Mouse (Mus musculus) heart, adult 2 months (tissue): Measurements from ENCODE around the gene Maml2. TPM values are rescaled to one million over a fixed set of nuclear protein-coding genes. Genes with fewer than 3 reads are reported as not detected.
A peak's percentile ranks its signal among the peaks of the same experiment; 100 is the strongest.

Experiments
- DNase-seq, 2 experiments: peaks; one replicate each; pipeline ENCODE4 v3.0.0; 2021
- H3K27ac ChIP-seq: fragments of 200-600 bp; 2 replicates; pipeline ENCODE4 v1.8.1; 2022
- H3K27me3 ChIP-seq: fragments of 200-500 bp; 2 replicates; pipeline ENCODE4 v1.6.1; 2012; ENCODE audit warnings: mild to moderate bottlenecking, low read length, inconsistent platforms, mixed read lengths; ENCODE audit not compliant: control insufficient read depth, insufficient read depth
- H3K36me3 ChIP-seq: fragments of 200-500 bp; 2 replicates; pipeline ENCODE4 v1.6.1; 2012; ENCODE audit warnings: low read length, inconsistent platforms; ENCODE audit not compliant: control insufficient read depth, insufficient read depth
- H3K4me1 ChIP-seq: fragments of 200-500 bp; 2 replicates; pipeline ENCODE4 v1.6.1; 2011; ENCODE audit warnings: low read length; ENCODE audit not compliant: control insufficient read depth, insufficient read depth
- H3K4me3 ChIP-seq: fragments of 200-600 bp; 2 replicates; pipeline ENCODE4 v1.8.1; 2022
- H3K79me2 ChIP-seq: fragments of 200-500 bp; replicated peaks from 2 replicates; pipeline ENCODE4 v1.6.1; 2012; ENCODE audit warnings: mild to moderate bottlenecking, inconsistent platforms, low read length, moderate library complexity, mixed read lengths; ENCODE audit not compliant: control insufficient read depth, insufficient read depth
- H3K9ac ChIP-seq: fragments of 200-500 bp; 2 replicates; pipeline ENCODE4 v1.6.1; 2012; ENCODE audit warnings: low read depth, mild to moderate bottlenecking, control low read depth, inconsistent platforms, low read length, mixed read lengths
- CTCF ChIP-seq: fragments of 200-600 bp; IDR thresholded peaks from 2 replicates; pipeline ENCODE4 v1.8.1; 2022; ENCODE audit warnings: antibody characterized with exemption, mild to moderate bottlenecking, moderate library complexity
- EP300 ChIP-seq: fragments of 200-500 bp; IDR thresholded peaks from 2 replicates; pipeline ENCODE4 v1.6.1; 2011; ENCODE audit warnings: low read depth, low read length, control low read depth; ENCODE audit not compliant: insufficient read depth
- POLR2A ChIP-seq: fragments of 200-500 bp; IDR thresholded peaks from 2 replicates; pipeline ENCODE4 v1.6.1; 2011; ENCODE audit warnings: mild to moderate bottlenecking, low read depth, low read length, control low read depth; ENCODE audit not compliant: insufficient read depth
- WGBS: fragments of 180-500 bp; shearing (Covaris S2); methylation state at CpG from one replicate; pipeline ENCODE4 v1.1.7; 2018; 5-methylcytosine and 5-hydroxymethylcytosine counted together
- intact Hi-C: fragments of 180-260 bp; cut with DNase I; formaldehyde crosslinking; loops from one replicate; pipeline ENCODE4 v1.15.1; 2025
- polyA plus RNA-seq: library from polyadenylated mRNA; depleted of rRNA; stranded (reverse); fragments of >200 nt; gene quantifications from 2 replicates; pipeline ENCODE4 v1.2.3, GENCODE M21; 2012
- total RNA-seq, 2 experiments: library from RNA; stranded (reverse); gene quantifications; 2 replicates each; pipeline ENCODE4 v1.2.3; 2021

The Maml2 gene
- total and polyA plus RNA-seq, 3 experiments, result 4.8 to 6.5 (median 5.7) TPM

- WGBS, result 34% methylated on average over 8 of the region's 8 CpGs
- no peak overlapping the region for H3K9ac ChIP-seq
- TF ChIP-seq POLR2A, result no peak
- no peak for TF ChIP-seq CTCF
- no peak for TF ChIP-seq EP300
Observed at GRCm38 (mm10) chr9:13543167-13543566, 245.4 kb downstream of the Maml2 start.

GRCm38 (mm10) chr9:13544133-13544532 is 246.4 kb downstream of the Maml2 start:
- TF ChIP-seq CTCF, result no peak
- no peak for TF ChIP-seq POLR2A
- TF ChIP-seq EP300, result no peak

More at GRCm38 (mm10) chr9:13543167-13543566, 245.4 kb downstream of the Maml2 start:
- Histone ChIP-seq H3K36me3 (no peaks in the 10 kb centered on the region), H3K27ac (no peak overlapping the region), H3K4me1 (no peaks in the 10 kb centered on the region; the same call in 1 of the 2 replicates), H3K27me3 (no peaks in the 10 kb centered on the region), H3K4me3 (no peak overlapping the region), H3K79me2 (no peaks in the 10 kb centered on the region)
- intact Hi-C loops, result no loop called here
- DNase-seq, result no peak

GRCm38 (mm10) chr9:13545726-13546125 is 248.0 kb downstream of the Maml2 start:
- Histone ChIP-seq H3K79me2 (no peaks in the 10 kb centered on the region), H3K36me3 (no peaks in the 10 kb centered on the region), H3K9ac (no peak overlapping the region), H3K27ac (no peak overlapping the region), H3K27me3 (no peaks in the 10 kb centered on the region), H3K4me3 (no peak overlapping the region), H3K4me1 (peaks cover 7% of the 10 kb centered on the region)
- TF ChIP-seq POLR2A (no peak), CTCF (no peak), EP300 (no peak)
- DNase-seq, result no peak
- WGBS, result 47% methylated on average over 6 of the region's 6 CpGs
- intact Hi-C loops, result no loop called here

More at GRCm38 (mm10) chr9:13544133-13544532, 246.4 kb downstream of the Maml2 start:
- Histone ChIP-seq H3K27me3 (no peaks in the 10 kb centered on the region), H3K79me2 (no peaks in the 10 kb centered on the region), H3K4me1 (no peaks in the 10 kb centered on the region; the same call in 1 of the 2 replicates), H3K27ac (no peak overlapping the region), H3K9ac (no peak overlapping the region), H3K36me3 (no peaks in the 10 kb centered on the region), H3K4me3 (no peak overlapping the region)
- WGBS, result 66% methylated on average over 8 of the region's 8 CpGs
- intact Hi-C loops, result no loop called here
- no peak for DNase-seq

DNA sequence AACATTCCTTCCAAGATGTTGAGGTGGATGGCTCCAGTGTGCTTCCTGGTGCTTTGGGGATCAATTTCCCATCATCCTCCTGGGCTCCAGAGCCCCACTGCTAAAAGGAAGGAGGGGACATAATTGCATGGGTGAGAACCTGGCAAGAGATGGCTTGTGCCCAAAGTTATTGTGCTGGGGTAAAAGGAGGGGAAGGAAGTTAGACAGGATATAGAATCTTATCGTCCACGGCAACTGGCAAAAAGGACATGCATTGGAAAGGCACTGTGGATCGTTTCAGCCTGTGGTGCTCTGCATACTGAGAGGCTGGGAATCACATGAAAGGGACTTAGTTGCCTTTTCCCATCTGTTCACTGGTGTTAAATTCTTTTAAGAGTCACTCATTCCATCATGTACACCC is 252.2 kb downstream of the Maml2 start:
- 32% methylated on average over 3 of the region's 3 CpGs for WGBS
- H3K27me3 ChIP-seq, result no peaks in the 10 kb centered on the region
- H3K36me3 ChIP-seq, result no peaks in the 10 kb centered on the region
- H3K27ac ChIP-seq, result no peak overlapping the region
- H3K9ac ChIP-seq, result no peak overlapping the region
- peak in 1 of 2 experiments; percentile 11 for DNase-seq
- H3K4me3 ChIP-seq, result no peak overlapping the region
- peaks cover 7% of the 10 kb centered on the region for H3K4me1 ChIP-seq
- intact Hi-C loops, result no loop called here
- H3K79me2 ChIP-seq, result no peaks in the 10 kb centered on the region
- no peak for TF ChIP-seq POLR2A

DNA sequence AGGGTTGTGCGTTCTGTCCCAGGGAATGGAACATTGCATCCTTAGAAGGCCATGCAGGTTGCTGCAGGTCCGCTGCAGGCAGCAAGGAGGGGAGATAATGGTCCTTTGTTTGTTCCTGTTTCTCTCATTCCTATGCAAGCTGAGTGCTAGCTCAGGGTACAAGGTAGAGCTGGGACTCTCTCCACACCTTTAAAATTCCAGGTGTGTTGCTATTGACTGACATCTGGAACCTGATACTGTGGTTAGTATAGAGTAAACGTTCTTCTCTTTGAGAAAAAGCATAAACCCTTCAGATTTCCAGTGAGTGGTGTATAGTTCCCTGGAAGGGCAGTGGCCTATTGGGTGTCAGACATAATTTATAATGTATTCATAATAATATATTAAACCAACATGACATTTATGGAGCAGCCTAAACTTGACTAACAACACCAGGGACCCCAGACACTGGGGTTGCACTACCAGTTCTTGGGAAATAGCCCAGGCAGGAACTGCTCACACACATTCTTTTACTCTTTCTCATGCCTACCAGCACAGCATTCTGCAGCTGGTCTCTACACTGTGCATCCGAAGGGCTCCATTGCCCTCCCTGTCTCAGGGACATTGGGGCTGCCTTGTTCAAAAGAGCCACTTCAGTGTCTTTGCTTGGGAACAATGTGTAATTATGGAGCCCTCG is 254.8 kb downstream of the Maml2 start:
- TF ChIP-seq EP300 (no peak), POLR2A (no peak), CTCF (no peak)
- Histone ChIP-seq H3K36me3 (no peaks in the 10 kb centered on the region), H3K79me2 (no peaks in the 10 kb centered on the region), H3K27ac (no peak overlapping the region), H3K9ac (no peak overlapping the region), H3K4me1 (peaks cover 7% of the 10 kb centered on the region), H3K27me3 (no peaks in the 10 kb centered on the region), H3K4me3 (no peak overlapping the region)
- peak in 1 of 2 experiments; percentile 12 for DNase-seq
- WGBS, result 78% methylated on average over 5 of the region's 5 CpGs
- intact Hi-C loops, result no loop called here

DNA sequence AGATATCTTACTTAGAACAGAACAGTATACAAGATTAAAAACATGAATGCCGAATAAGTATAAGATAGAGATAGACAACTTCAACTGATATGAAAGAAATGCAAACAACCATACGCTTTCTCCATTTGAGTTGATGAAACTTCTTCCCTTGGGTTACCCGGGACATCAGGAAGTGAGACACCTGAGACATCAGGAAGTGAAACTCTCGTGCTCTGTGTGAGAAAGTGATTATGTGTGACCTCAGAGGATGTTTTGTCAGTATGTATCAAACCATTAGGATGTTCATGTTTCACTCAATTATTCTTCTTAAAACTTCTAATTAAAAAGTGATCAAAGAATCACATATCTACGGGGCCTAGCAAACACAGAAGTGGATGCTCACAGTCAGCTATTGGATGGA is 257.0 kb downstream of the Maml2 start:
- intact Hi-C loops, result no loop called here
- 67% methylated on average over 5 of the region's 5 CpGs for WGBS

More for the DNA sequence above, 257.0 kb downstream of the Maml2 start:
- Histone ChIP-seq H3K79me2 (no peaks in the 10 kb centered on the region), H3K27ac (no peak overlapping the region), H3K27me3 (no peaks in the 10 kb centered on the region), H3K36me3 (peaks cover 1% of the 10 kb centered on the region; the same call in 1 of the 2 replicates), H3K4me1 (peaks cover 6% of the 10 kb centered on the region), H3K9ac (no peak overlapping the region), H3K4me3 (no peak overlapping the region)
- no peak for TF ChIP-seq CTCF
- no peak for DNase-seq
